Mouse (Mus musculus): ENCODE measurements around the gene Asdurf.
A peak's percentile ranks its signal among the peaks of the same experiment; 100 is the strongest.
"Not testable (repeated sequence)": the region's sequence is repeated elsewhere in the genome, so short reads cannot be mapped to it uniquely, and the experiment has no call there.

The Asdurf gene

GRCm38 (mm10) chr1:53352327-53353261, at the start of gene Asdurf, which contains the start of the genes Gm28551 and Asnsd1:
TSS of gene Asdurf (minus strand) at chr1:53352619.
TSS of gene Gm28551 (minus strand) at chr1:53352667.
TSS of gene Asnsd1 (minus strand) at chr1:53352752.
- DNase-seq (ENCODE audit: low spot score in 2 of 2), result peak; percentile 98

GRCm38 (mm10) chr1:53393936-53394760, 41.7 kb upstream of the Asdurf start:
- DNase-seq (ENCODE audit: low spot score in 2 of 2), result peak; percentile 46 to 51

- DNase-seq (ENCODE audit: low spot score in 2 of 2), result no peak
Measured at GRCm38 (mm10) chr1:53388762-53389161, 36.3 kb upstream of the Asdurf start.

GRCm38 (mm10) chr1:53384085-53384688, 31.8 kb upstream of the Asdurf start:
- DNase-seq (ENCODE audit: low spot score in 2 of 2), result no peak

GRCm38 (mm10) chr1:53377731-53378130, 25.3 kb upstream of the Asdurf start:
- DNase-seq (ENCODE audit: low spot score in 2 of 2), result no peak

GRCm38 (mm10) chr1:53375965-53376364, 23.5 kb upstream of the Asdurf start:
- not testable (repeated sequence) for DNase-seq (ENCODE audit: low spot score in 2 of 2)

GRCm38 (mm10) chr1:53358988-53359387, 6.6 kb upstream of the Asdurf start:
- no peak for DNase-seq (ENCODE audit: low spot score in 2 of 2)

GRCm38 (mm10) chr1:53341071-53341470, 11.3 kb downstream of the Asdurf start:
- DNase-seq (ENCODE audit: low spot score in 2 of 2), result no peak

GRCm38 (mm10) chr1:53337403-53337802, 15.0 kb downstream of the Asdurf start:
- not testable (repeated sequence) for DNase-seq (ENCODE audit: low spot score in 2 of 2)

- no peak for DNase-seq (ENCODE audit: low spot score in 2 of 2)
Measured at GRCm38 (mm10) chr1:53335465-53335864, 17.0 kb downstream of the Asdurf start.

GRCm38 (mm10) chr1:53333527-53333926, 18.9 kb downstream of the Asdurf start:
- DNase-seq (ENCODE audit: low spot score in 2 of 2), result not testable (repeated sequence)

GRCm38 (mm10) chr1:53324827-53325494, 27.5 kb downstream of the Asdurf start:
- no peak for DNase-seq (ENCODE audit: low spot score in 2 of 2)

- DNase-seq (ENCODE audit: low spot score in 2 of 2), result no peak
Measured at GRCm38 (mm10) chr1:53324277-53324676, 28.1 kb downstream of the Asdurf start.

GRCm38 (mm10) chr1:53323254-53323653, 29.2 kb downstream of the Asdurf start:
- DNase-seq (ENCODE audit: low spot score in 2 of 2), result no peak

- no peak for DNase-seq (ENCODE audit: low spot score in 2 of 2)
Measured at GRCm38 (mm10) chr1:53321662-53322344, 30.6 kb downstream of the Asdurf start.

GRCm38 (mm10) chr1:53312989-53313967, 39.1 kb downstream of the Asdurf start, which contains the start of gene Osgepl1:
TSS of gene Osgepl1 (plus strand) at chr1:53313624.
- peak; percentile 91 for DNase-seq (ENCODE audit: low spot score in 2 of 2)

- no peak for DNase-seq (ENCODE audit: low spot score in 2 of 2)
Measured at GRCm38 (mm10) chr1:53300506-53300905, 51.9 kb downstream of the Asdurf start.
